Mouse (Mus musculus) kidney, embryonic 16.5 days (tissue): ENCODE measurements at regions not wholly inside any gene's neighbourhood (a gene's known extent, or its start where the extent isn't known, plus 50 kb on each side); places are given as distances from the start of the nearest gene placed in this dataset.

Source experiments
- ATAC-seq: fragments of 200-750 bp; cut with Nextera tagmentation; 2 replicates; pipeline ENCODE4 v1.8.0; 2017; ENCODE audit warnings: moderate TSS enrichment; ENCODE audit not compliant: low FRiP score, low TSS enrichment
- H3K27ac ChIP-seq: fragments of 300-500 bp; sonication (generic); 2 replicates; pipeline ENCODE4 v1.5.1; 2014; ENCODE audit warnings: low read length
- H3K27me3 ChIP-seq: fragments of 300-500 bp; sonication (generic); 2 replicates; pipeline ENCODE4 v1.6.1; 2014; ENCODE audit warnings: low read length, control low read depth, mixed read lengths; ENCODE audit not compliant: insufficient read depth
- H3K36me3 ChIP-seq: fragments of 300-500 bp; sonication (generic); 2 replicates; pipeline ENCODE4 v1.6.1; 2014; ENCODE audit warnings: low read length, control low read depth, mixed read lengths; ENCODE audit not compliant: insufficient read depth
- H3K4me1 ChIP-seq: fragments of 300-500 bp; sonication (generic); 2 replicates; pipeline ENCODE4 v1.6.1; 2014; ENCODE audit warnings: low read length, control low read depth, mixed read lengths; ENCODE audit not compliant: insufficient read depth
- H3K4me2 ChIP-seq: fragments of 300-500 bp; sonication (generic); replicated peaks from 2 replicates; pipeline ENCODE4 v1.6.1; 2014; ENCODE audit warnings: low read depth, low read length
- H3K4me3 ChIP-seq: fragments of 300-500 bp; sonication (generic); 2 replicates; pipeline ENCODE4 v1.5.1; 2014; ENCODE audit warnings: mild to moderate bottlenecking, low read length
- H3K9ac ChIP-seq: fragments of 300-500 bp; sonication (generic); replicated peaks from 2 replicates; pipeline ENCODE4 v1.6.1; 2014; ENCODE audit warnings: low read length
- H3K9me3 ChIP-seq: fragments of 300-500 bp; sonication (generic); 2 replicates; pipeline ENCODE4 v1.6.1; 2016; ENCODE audit warnings: low read length, control low read depth
- WGBS: fragments of 180-500 bp; shearing (Covaris S2); extraction: QIAGEN DNeasy Blood & Tissue Kit; methylation state at CpG from one replicate; pipeline ENCODE4 v1.1.7; 2014; 5-methylcytosine and 5-hydroxymethylcytosine counted together

DNA sequence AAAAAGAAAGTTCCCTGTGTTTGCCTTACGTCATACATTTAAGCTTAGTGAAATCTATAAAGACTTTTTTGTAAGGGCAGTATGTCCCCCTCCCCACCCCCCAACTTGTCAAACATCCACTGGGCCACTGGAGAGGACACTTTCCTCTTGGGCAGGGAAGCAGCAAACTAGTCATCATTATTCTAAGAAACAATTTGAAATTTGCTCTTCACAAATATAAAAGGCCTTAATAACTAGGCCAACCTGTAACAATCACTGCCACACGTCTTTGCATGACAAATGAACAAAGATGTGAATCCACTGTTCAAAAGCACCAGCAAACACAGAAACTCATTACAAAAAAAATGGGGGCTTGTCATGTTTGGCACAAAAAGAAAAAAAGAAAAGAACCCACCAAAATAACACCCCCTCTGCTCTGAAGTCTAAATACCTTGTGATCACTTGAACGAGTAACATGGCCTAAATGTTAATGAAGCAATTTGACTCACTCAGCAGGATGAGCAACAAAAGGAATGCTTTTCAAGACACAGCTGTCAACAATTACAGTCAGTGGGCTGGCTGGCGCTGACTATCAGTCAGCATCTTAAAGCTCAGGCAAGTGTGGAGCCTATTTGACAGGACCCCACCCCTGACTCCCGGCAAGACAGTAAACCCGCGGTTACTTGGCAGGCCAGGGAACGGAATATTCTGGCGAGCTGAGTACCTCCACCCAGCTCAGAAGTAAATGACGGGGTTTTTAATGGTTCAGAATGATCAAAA is 278.7 kb upstream of the Tsc22d2 start:
- 36% methylated on average over 10 of the region's 10 CpGs for WGBS
- no peak for ATAC-seq
- H3K27ac ChIP-seq = no peak overlapping the region
- H3K9me3 ChIP-seq = no peaks in the 10 kb centered on the region
- no peaks in the 10 kb centered on the region for H3K4me1 ChIP-seq
- no peaks in the 10 kb centered on the region for H3K27me3 ChIP-seq
- H3K36me3 ChIP-seq = no peaks in the 10 kb centered on the region
- no peak overlapping the region for H3K4me2 ChIP-seq
- no peak overlapping the region for H3K9ac ChIP-seq
- no peak overlapping the region for H3K4me3 ChIP-seq

DNA sequence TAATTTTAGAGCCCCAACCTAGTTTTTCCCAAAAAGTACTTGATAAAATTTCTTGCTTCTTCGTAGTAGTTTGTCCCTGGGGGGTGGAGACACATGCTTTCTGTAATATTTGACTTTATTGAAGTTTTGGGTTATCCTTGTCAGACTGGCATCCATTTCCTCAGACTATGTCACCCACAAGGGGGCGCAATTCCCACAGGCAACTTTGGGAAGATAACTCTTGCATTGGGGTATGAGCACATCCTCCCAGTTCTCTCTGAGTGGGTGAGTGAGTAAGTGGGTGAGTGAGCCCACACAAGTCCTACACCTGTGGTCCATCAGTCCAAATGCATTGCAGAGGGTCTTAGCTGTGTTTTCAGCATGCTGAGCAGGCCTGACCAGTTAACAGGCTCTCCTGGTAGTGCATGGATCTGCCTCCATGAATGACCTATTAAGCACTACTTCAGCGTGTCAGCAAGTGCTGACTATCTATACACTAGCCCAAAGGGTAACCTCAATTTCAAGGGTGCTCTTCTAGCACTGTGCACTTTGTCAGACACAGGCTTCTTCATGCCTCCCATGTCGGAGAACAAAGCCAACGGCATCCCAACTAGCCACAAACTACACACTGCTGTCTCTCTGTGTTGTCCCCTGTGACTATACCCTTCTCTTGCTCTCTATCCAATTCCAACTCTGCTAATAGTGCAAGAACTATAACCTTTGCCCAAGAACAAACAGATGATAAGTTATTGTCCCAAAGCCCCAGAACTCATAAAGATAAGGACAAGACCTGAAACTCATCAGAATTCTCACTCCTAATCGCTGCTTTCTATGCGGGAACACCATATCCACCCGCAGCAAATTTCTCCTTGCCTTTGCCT is 275.6 kb upstream of the Tsc22d2 start:
- no peak overlapping the region for H3K4me2 ChIP-seq
- no peak for ATAC-seq
- no peak overlapping the region for H3K27ac ChIP-seq
- no peak overlapping the region for H3K9ac ChIP-seq
- 74% methylated on average over 8 of the region's 8 CpGs for WGBS
- no peaks in the 10 kb centered on the region for H3K4me1 ChIP-seq
- H3K4me3 ChIP-seq = no peak overlapping the region
- no peaks in the 10 kb centered on the region for H3K36me3 ChIP-seq
- H3K9me3 ChIP-seq = no peaks in the 10 kb centered on the region
- H3K27me3 ChIP-seq = no peaks in the 10 kb centered on the region

DNA sequence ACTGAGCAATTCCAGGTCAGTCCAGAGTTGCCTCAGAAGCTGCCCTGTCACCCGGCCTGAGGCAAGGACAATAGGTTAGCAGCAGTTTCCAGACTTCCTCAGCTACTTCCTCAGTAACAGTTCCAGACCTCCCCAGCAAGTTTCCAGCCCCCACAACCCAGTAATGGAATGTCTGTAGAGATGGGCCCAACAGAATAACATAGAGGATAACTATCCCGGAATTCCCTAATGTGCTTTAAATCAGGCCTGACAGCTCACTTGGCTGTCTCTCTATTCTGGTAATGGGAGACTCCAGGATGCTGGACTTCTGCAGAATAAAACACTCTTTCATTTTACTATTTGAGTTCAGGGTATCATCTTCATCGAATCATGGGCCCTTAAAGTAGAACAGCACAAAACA is 268.4 kb upstream of the Tsc22d2 start:
- peak overlapping the region; percentile 46; the same call in 1 of the 2 replicates for H3K27ac ChIP-seq
- H3K27me3 ChIP-seq = no peaks in the 10 kb centered on the region
- H3K4me2 ChIP-seq = no peak overlapping the region
- 0 out of 2 replicates have a peak, but pooled peaks have one; percentile 31 for ATAC-seq
- WGBS = 31% methylated on average over 3 of the region's 3 CpGs
- H3K9ac ChIP-seq = no peak overlapping the region
- no peaks in the 10 kb centered on the region for H3K9me3 ChIP-seq
- H3K4me3 ChIP-seq = no peak overlapping the region
- H3K4me1 ChIP-seq = 0 out of 2 replicates have a peak, but pooled peaks cover 4% of the 10 kb centered on the region
- no peaks in the 10 kb centered on the region for H3K36me3 ChIP-seq

DNA sequence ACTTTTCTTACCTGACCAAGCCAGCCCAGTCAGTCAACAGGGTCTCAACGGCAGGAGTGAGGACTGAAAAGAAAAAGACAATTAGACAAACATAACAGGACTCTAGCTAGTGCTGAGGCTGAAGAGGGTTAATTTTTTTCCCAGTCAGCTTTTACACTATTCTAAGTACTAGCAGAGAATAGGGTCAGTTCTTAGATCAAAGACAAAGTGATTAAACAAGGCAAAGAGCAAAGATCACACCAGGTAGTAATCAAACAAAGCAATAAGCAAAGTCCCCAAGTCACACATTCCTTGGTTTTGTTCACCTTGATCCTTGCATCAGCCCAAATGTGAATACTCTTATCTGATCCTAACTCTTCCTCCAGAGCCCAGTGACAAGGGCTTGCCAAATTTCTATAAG is 267.8 kb upstream of the Tsc22d2 start:
- H3K4me2 ChIP-seq = no peak overlapping the region
- no peak for ATAC-seq
- 45% methylated on average over 1 of the region's 1 CpGs for WGBS

DNA sequence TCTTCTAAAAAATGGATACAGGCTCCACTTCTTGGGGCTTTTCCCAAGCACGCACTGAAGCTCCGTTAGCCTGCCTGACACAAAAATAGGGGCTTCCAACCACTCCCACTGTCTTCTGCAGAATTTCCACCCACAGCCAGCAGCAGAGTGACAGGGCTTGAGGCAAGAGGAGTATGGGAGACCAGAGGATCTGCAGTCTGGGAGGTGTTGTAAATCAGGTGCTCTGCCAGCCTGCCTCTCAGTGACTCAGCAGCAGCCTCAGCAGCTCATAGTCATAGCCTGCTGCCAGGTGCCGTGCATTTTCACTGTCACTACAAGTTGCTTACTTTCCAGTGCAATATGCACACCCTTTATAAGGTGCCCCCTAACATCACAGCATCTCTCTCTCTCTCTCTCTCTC is 261.4 kb upstream of the Tsc22d2 start:
- H3K36me3 ChIP-seq = no peaks in the 10 kb centered on the region
- no peak for ATAC-seq
- no peak overlapping the region for H3K27ac ChIP-seq
- no peak overlapping the region for H3K9ac ChIP-seq
- H3K4me1 ChIP-seq = no peaks in the 10 kb centered on the region
- WGBS = 56% methylated on average over 3 of the region's 3 CpGs
- no peak overlapping the region for H3K4me2 ChIP-seq
- H3K27me3 ChIP-seq = no peaks in the 10 kb centered on the region
- H3K4me3 ChIP-seq = no peak overlapping the region
- H3K9me3 ChIP-seq = 0 out of 2 replicates have a peak, but pooled peaks cover 4% of the 10 kb centered on the region

More for the DNA sequence above, 267.8 kb upstream of the Tsc22d2 start:
- no peaks in the 10 kb centered on the region for H3K9me3 ChIP-seq
- no peak overlapping the region for H3K9ac ChIP-seq
- H3K4me3 ChIP-seq = no peak overlapping the region
- H3K27me3 ChIP-seq = no peaks in the 10 kb centered on the region
- H3K36me3 ChIP-seq = no peaks in the 10 kb centered on the region
- 0 out of 2 replicates have a peak, but pooled peaks cover 4% of the 10 kb centered on the region for H3K4me1 ChIP-seq
- H3K27ac ChIP-seq = no peak overlapping the region

DNA sequence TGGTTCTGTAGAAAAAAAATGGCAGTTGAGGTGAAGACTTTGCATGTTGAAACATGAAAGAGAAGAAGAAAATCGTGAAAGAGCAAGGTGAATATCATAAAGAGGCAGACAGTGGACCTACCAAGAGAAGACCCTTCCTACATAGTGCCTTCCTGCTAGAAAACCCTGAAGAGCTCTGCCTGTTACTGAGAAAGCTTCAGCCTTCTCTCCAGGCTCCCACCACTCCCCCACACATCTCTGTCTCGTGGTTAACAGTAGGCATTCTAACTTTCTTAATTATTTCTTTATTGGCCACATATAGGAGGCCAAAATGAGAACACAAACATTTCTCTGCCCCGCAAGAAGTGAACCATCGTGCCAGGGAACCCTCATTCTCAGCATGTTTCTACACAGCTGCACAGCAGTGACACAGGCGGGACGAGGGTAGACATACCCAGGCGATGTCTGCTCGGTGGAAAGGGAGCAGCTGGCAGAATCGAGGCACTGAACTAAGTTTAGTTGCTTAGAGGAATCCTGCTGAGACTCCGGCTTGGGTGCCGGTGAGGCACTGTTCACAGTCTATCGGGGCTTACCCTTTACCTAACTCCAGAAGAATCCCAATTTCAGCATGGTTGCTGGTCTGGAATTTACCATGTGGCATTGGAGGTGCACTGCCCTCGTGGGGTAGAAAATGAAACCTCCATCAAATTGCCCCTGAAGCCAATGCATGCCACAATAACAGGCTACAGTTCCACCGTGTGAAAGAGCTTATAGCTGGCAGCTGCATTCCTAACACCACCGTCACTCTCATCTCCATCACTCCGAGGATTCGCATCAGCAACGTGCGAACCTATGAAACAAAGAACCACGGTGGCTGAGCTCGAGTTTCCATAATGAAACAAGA is 260.4 kb upstream of the Tsc22d2 start:
- ATAC-seq = no peak; the same call in 1 of the 2 replicates
- Histone ChIP-seq H3K27ac (no peak overlapping the region), H3K4me2 (no peak overlapping the region), H3K9me3 (0 out of 2 replicates have a peak, but pooled peaks cover 4% of the 10 kb centered on the region), H3K27me3 (no peaks in the 10 kb centered on the region), H3K36me3 (no peaks in the 10 kb centered on the region), H3K4me3 (no peak overlapping the region), H3K9ac (no peak overlapping the region), H3K4me1 (no peaks in the 10 kb centered on the region)
- 76% methylated on average over 21 of the region's 21 CpGs for WGBS

DNA sequence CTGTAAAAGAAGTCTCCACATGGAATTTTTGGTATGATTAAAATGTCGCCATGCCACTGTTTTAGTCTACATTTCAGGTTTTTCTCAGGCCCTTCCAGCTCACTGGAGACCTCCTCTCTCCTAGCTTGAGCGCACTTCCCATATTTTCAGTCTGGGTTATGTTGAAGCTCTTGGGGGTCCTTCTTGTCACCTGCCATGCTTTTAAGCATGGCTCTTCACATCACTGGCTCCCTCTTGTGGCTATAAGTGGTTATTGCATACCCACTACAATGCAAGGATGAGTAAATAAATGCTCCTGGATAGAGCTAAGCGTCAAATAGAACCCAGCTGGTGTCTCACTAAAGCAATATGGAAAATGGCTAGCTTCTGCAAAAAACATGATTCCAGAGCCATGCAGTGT is 255.1 kb upstream of the Tsc22d2 start:
- H3K36me3 ChIP-seq = no peaks in the 10 kb centered on the region
- H3K9me3 ChIP-seq = 0 out of 2 replicates have a peak, but pooled peaks cover 4% of the 10 kb centered on the region
- H3K4me2 ChIP-seq = no peak overlapping the region
- peaks cover 11% of the 10 kb centered on the region; the same call in 1 of the 2 replicates for H3K4me1 ChIP-seq
- no peak overlapping the region for H3K27ac ChIP-seq
- no peak overlapping the region for H3K4me3 ChIP-seq
- no peak for ATAC-seq
- no peaks in the 10 kb centered on the region for H3K27me3 ChIP-seq
- no peak overlapping the region for H3K9ac ChIP-seq
- 72% methylated on average over 3 of the region's 3 CpGs for WGBS

DNA sequence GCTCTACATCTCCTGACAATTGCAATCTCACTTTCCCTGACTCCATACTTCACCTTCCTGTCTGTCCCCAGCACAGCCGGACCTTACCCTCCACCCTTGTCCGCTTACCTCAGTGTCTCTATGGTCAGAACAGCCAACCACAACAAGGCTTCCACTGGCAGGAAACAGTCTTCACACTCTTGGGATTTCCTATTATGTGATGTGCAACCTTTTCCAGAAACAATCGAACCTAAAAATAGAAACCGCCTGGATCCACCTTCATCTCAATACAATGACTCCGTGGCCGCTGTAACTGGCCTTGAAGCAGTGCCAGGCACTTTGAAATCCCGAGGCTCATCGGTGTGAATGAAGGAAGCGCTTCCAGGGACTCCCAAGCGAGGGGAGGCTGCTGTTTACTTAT is 252.3 kb upstream of the Tsc22d2 start:
- ATAC-seq = peak; percentile 60; the same call in 1 of the 2 replicates
- Histone ChIP-seq H3K4me1 (peaks cover 11% of the 10 kb centered on the region; the same call in 1 of the 2 replicates), H3K27ac (peak overlapping the region; percentile 7; the same call in 1 of the 2 replicates), H3K27me3 (no peaks in the 10 kb centered on the region), H3K9me3 (no peaks in the 10 kb centered on the region), H3K4me2 (no peak overlapping the region), H3K9ac (no peak overlapping the region), H3K36me3 (no peaks in the 10 kb centered on the region), H3K4me3 (no peak overlapping the region)
- WGBS = 40% methylated on average over 10 of the region's 10 CpGs

DNA sequence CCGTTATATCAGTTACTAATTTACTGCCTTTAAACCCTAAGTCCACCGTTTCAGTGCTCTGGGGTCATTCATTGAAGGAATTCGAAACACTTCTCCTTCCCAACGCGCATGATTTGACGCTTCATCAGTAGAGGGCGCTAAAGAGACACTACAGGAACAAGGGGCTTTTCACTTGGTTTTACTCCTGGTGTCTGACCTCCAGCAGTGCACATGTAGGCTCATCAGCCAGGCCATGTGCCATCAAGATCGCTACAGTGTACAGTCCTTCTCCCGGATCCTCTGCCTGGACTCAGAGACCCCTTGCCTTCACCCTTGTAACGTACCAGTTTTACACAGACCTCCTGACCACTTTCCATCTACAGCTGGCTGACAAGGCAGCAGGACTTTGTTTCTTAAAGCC is 250.7 kb upstream of the Tsc22d2 start:
- H3K4me3 ChIP-seq = no peak overlapping the region
- peak overlapping the region; percentile 17; the same call in 1 of the 2 replicates for H3K4me2 ChIP-seq
- ATAC-seq = peak; percentile 73
- no peaks in the 10 kb centered on the region for H3K27me3 ChIP-seq
- H3K27ac ChIP-seq = no peak overlapping the region
- no peaks in the 10 kb centered on the region for H3K9me3 ChIP-seq
- 8% methylated on average over 10 of the region's 10 CpGs for WGBS
- H3K9ac ChIP-seq = no peak overlapping the region
- H3K4me1 ChIP-seq = peaks cover 11% of the 10 kb centered on the region; the same call in 1 of the 2 replicates
- H3K36me3 ChIP-seq = no peaks in the 10 kb centered on the region
